Mouse (Mus musculus) lung, embryonic 14.5 days (tissue): Measurements from ENCODE around the gene Slfn5. TPM values are rescaled to one million over a fixed set of nuclear protein-coding genes. Genes with fewer than 3 reads are reported as not detected.
A peak's percentile ranks its signal among the peaks of the same experiment; 100 is the strongest.
"Not testable (repeated sequence)": the region's sequence is repeated elsewhere in the genome, so short reads cannot be mapped to it uniquely, and the experiment has no call there.

Experiments
- ATAC-seq: fragments of 200-750 bp; cut with Nextera tagmentation; 2 replicates; pipeline ENCODE4 v1.8.0; 2017; ENCODE audit warnings: mild to moderate bottlenecking, moderate TSS enrichment, moderate library complexity; ENCODE audit not compliant: insufficient read depth
- DNase-seq: peaks from one replicate; pipeline ENCODE4 v3.0.0-alpha.2; 2015
- H3K27ac ChIP-seq: fragments of 300-500 bp; sonication (generic); 2 replicates; pipeline ENCODE4 v1.5.1; 2014; ENCODE audit warnings: low read depth, mild to moderate bottlenecking, moderate library complexity
- H3K27me3 ChIP-seq: fragments of 300-500 bp; sonication (generic); 2 replicates; pipeline ENCODE4 v1.6.1; 2014; ENCODE audit warnings: low read length, control low read depth; ENCODE audit not compliant: insufficient read depth
- H3K36me3 ChIP-seq: fragments of 300-500 bp; sonication (generic); 2 replicates; pipeline ENCODE4 v1.6.1; 2014; ENCODE audit warnings: control low read depth; ENCODE audit not compliant: insufficient read depth
- H3K4me1 ChIP-seq: fragments of 300-500 bp; sonication (generic); 2 replicates; pipeline ENCODE4 v1.6.1; 2014; ENCODE audit warnings: antibody characterized with exemption, control low read depth; ENCODE audit not compliant: insufficient read depth
- H3K4me2 ChIP-seq: fragments of 300-500 bp; sonication (generic); 2 replicates; pipeline ENCODE4 v1.6.1; 2014; ENCODE audit warnings: mild to moderate bottlenecking
- H3K4me3 ChIP-seq: fragments of 300-500 bp; sonication (generic); 2 replicates; pipeline ENCODE4 v1.5.1; 2014; ENCODE audit warnings: low read depth, low read length
- H3K9ac ChIP-seq: fragments of 300-500 bp; sonication (generic); 2 replicates; pipeline ENCODE4 v1.6.1; 2014
- H3K9me3 ChIP-seq: fragments of 300-500 bp; sonication (generic); 2 replicates; pipeline ENCODE4 v1.6.1; 2016; ENCODE audit warnings: low read depth, low read length, control low read depth
- CTCF ChIP-seq: IDR thresholded peaks from 2 replicates; pipeline ENCODE4 v1.5.1; 2016; ENCODE audit warnings: antibody characterized with exemption, low read depth
- WGBS: fragments of 180-500 bp; shearing (Covaris S2); extraction: QIAGEN DNeasy Blood & Tissue Kit; methylation state at CpG from one replicate; pipeline ENCODE4 v1.1.7; 2014; 5-methylcytosine and 5-hydroxymethylcytosine counted together
- polyA plus RNA-seq: library from polyadenylated mRNA; unstranded; fragments of >200 nt; fragmentation: Nextera tagmentation; extraction: Ambion mirVana; gene quantifications from 2 replicates; pipeline ENCODE4 v1.2.1, GENCODE M21; 2014

Slfn5 gene
- polyA plus RNA-seq, 1 experiment from 2014 or later: 1.6 TPM

DNA sequence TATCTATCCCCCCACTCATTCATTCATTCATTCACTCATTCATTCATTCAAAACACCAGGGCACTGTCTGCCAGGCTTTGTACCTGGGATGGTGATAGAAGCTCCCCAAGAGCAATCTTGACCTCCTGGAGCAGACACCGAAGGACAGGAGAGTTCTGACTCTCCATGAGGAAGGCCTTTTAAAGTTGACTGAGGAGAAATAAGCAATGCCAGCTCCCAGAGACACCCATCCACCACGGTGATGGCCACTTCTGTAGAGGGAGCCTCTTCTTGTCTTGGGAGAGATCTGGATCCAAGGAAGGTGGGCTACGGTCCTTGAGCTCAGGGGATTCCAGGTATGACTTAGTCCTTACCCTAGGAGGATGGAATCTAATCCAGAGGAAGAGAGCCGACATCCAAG, 40.9 kb upstream of the Slfn5 start, which contains the start of gene Unc45b:
TSS of gene Unc45b (plus strand) at position 301 of the 400 bp plus-strand sequence.
- WGBS: 76% methylated on average over 4 of the region's 4 CpGs
- Histone ChIP-seq H3K4me3 (no peak within 1 kb of the TSS), H3K36me3 (peaks cover 16% of the 10 kb centered on the region; the same call in 1 of the 2 replicates), H3K4me1 (0 out of 2 replicates have a peak, but pooled peaks cover 4% of the 10 kb centered on the region), H3K9me3 (no peaks in the 10 kb centered on the region), H3K9ac (no peak within 1 kb of the TSS), H3K27me3 (no peaks in the 10 kb centered on the region), H3K27ac (no peak within 1 kb of the TSS), H3K4me2 (no peak within 1 kb of the TSS)
- TF ChIP-seq CTCF: no peak
- DNase-seq (no peak), ATAC-seq (no peak)

DNA sequence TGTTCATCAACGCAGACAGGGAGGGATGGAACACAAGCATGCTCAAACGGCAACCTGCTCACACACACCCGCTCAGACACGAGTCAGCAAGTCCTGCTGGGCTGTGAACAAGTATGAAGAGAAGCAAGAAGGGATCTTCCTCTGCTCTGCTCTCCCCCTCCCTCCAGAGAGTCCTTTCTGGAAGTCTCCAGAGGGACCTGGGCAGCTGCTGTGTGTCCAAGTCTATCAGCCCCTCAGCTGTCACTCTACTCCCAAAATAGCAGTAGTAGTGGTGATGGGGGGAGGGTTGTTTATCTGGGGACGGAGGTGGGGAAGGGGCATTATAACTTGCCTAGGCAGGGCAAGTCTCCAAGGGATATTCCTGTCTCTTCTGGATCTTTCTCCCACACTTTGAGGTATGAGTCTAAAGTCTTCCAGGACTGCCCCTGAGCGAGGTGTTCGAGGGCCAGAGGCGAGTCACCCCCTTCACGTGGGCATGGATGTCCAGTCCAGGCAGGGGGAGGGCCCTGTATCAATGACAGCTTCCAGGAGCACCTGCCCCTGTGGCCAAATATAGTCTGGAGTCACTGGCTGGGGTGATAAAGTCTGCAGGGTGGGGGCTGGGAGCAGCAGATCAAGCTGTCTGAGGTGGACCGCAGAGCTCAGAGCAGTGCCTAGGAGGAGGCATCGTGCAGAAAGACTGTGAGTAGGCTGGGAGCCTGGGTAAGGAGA, 40.3 kb upstream of the Slfn5 start:
- 0 out of 2 replicates have a peak, but pooled peaks cover 4% of the 10 kb centered on the region for H3K4me1 ChIP-seq
- no peaks in the 10 kb centered on the region for H3K9me3 ChIP-seq
- WGBS: 58% methylated on average over 11 of the region's 11 CpGs
- DNase-seq: no peak
- H3K36me3 ChIP-seq: peaks cover 10% of the 10 kb centered on the region; the same call in 1 of the 2 replicates
- H3K27me3 ChIP-seq: no peaks in the 10 kb centered on the region
- TF ChIP-seq CTCF: no peak
- no peak overlapping the region for H3K4me2 ChIP-seq
- ATAC-seq: no peak
- no peak overlapping the region for H3K4me3 ChIP-seq
- H3K9ac ChIP-seq: no peak overlapping the region
- H3K27ac ChIP-seq: no peak overlapping the region

DNA sequence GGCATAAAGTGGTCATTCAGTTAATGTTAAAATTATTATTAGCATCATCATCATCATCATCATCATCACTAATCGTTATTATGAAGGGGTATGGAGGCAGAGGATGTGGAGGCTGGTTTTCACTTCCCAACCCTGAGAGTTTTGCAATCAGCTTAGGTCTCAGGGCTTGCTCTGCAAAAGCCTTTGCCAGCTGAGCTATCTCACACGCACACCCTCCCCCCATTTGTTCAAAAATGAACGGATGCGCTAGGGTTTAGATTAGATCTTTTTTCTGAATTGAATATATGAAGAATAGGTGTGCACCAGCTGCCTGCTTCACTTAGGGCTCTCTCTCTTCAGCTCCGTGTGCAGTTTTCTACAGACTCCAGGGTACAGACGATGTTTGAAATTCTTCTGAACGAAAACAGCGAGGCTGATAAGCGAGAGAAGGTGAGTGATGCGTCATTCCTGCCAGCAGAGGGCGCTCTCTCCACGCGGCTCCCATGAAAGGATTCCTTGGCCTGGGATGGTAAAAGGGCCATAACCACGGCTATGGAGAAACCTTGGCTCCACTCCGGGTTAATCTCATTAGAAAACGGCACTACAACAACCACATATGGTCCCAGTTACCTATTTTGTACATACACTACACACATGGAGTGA, 36.3 kb upstream of the Slfn5 start:
- WGBS: 7% methylated on average over 16 of the region's 16 CpGs
- TF ChIP-seq CTCF: peak; percentile 98
- no peak overlapping the region for H3K9ac ChIP-seq
- H3K9me3 ChIP-seq: no peaks in the 10 kb centered on the region
- ATAC-seq (peak; percentile 71), DNase-seq (peak; percentile 91)
- no peaks in the 10 kb centered on the region for H3K36me3 ChIP-seq
- no peak overlapping the region for H3K4me3 ChIP-seq
- no peaks in the 10 kb centered on the region for H3K27me3 ChIP-seq
- H3K4me2 ChIP-seq: peak overlapping the region; percentile 54
- H3K27ac ChIP-seq: no peak overlapping the region
- no peaks in the 10 kb centered on the region for H3K4me1 ChIP-seq

DNA sequence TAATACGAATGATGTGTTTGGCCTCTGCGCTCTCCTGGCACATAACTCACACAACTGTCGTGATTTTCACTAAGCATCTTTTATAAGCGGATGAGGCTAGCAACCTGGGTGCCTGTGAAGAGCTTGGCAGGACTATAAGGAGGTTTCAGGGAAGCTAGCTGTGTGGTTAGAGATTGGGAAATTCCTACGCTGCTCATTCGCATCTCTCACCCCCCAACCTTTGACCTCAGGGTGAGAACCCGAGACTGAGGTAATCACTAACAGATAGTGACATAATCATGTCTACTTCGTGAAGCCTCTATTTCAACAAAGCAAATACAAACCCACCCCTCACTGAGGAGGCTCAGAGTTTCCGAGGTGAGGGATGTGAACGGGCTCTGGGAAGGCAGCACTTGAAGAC, 30.4 kb upstream of the Slfn5 start:
- 0 out of 2 replicates have a peak, but pooled peaks cover 3% of the 10 kb centered on the region for H3K27me3 ChIP-seq
- WGBS: 23% methylated on average over 10 of the region's 10 CpGs
- H3K4me1 ChIP-seq: no peaks in the 10 kb centered on the region
- DNase-seq (no peak), ATAC-seq (no peak)
- TF ChIP-seq CTCF: no peak
- no peak overlapping the region for H3K27ac ChIP-seq
- H3K9ac ChIP-seq: no peak overlapping the region
- no peaks in the 10 kb centered on the region for H3K36me3 ChIP-seq
- no peak overlapping the region for H3K4me2 ChIP-seq
- no peaks in the 10 kb centered on the region for H3K9me3 ChIP-seq
- no peak overlapping the region for H3K4me3 ChIP-seq

DNA sequence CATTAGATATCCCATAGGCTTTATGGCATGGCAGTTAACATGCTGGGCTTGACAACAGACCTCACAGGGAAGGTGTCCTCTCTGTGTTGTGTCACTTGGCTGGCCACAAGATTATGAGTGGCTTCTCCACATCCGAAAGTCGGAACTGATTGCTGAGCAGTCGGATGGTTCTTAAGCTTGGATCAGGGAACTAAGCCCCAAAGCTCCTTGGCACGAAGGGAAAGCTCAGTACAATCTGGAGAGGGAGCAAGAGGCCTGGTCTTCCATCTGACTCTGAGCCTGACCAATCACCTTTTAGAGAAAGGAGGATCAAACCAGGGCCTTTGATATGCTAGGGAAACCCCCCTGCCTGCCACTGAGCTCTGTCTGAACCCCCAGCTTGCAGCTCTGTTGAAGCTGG, 29.5 kb upstream of the Slfn5 start:
- peaks cover 7% of the 10 kb centered on the region; the same call in 1 of the 2 replicates for H3K27me3 ChIP-seq

DNA sequence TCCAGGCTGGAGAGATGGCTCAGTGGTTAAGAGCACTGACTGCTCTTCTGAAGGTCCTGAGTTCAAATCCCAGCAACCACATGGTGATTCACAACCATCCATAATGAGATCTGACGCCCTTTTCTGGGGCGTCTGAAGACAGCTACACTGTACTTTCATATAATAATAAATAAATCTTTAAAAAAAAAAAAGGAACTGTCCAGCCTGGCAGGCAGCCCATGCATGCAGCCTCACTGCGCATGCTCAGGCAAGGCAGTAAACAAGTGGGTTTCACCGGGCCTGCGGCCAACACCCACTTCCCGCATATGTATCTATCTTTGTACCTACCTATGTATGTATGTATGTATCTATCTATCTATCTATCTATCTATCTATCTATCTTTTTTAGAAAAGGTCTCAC, 27.2 kb upstream of the Slfn5 start:
- peaks cover 17% of the 10 kb centered on the region for H3K27me3 ChIP-seq
- H3K9me3 ChIP-seq: not testable (repeated sequence)
- 46% methylated on average over 6 of the region's 6 CpGs for WGBS

More for the DNA sequence above, 29.5 kb upstream of the Slfn5 start:
- no peak for TF ChIP-seq CTCF
- H3K36me3 ChIP-seq: no peaks in the 10 kb centered on the region
- no peak for ATAC-seq
- H3K27ac ChIP-seq: no peak overlapping the region
- no peak for DNase-seq
- no peak overlapping the region for H3K9ac ChIP-seq
- no peak overlapping the region for H3K4me2 ChIP-seq
- H3K4me1 ChIP-seq: no peaks in the 10 kb centered on the region
- H3K4me3 ChIP-seq: no peak overlapping the region
- H3K9me3 ChIP-seq: no peaks in the 10 kb centered on the region
- WGBS: 65% methylated on average over 4 of the region's 4 CpGs

DNA sequence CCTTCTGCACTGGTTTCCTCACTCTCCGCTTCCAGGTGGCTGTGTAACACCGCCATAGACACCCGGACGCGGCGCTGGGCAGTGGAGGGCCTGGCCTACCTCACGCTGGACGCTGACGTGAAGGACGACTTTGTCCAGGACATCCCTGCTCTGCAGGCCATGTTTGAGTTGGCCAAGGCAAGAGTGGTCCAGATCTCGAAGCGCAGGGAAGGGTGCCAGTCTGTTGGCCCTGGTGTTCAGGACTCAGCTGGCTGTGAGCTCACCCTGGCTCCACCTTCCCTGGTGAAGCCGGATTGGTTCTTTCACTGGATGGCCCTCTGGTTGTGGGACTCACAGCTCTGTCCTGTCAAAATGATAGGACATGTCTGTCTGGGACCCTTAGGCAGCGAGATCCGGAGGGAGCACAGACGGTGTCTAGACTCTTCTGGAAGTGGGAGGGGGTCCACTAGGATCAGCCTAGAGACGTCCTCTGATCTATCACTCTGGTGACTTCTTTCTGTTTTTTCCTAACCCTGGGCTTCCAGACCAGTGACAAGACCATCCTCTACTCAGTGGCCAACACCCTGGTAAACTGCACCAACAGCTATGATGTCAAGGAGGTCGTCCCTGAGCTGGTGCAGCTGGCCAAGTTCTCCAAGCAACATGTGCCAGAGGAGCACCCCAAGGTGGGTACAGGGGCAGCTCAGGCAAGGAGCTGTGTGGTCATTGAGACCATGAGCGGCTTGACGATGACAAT, 22.1 kb upstream of the Slfn5 start:
- H3K27ac ChIP-seq: no peak overlapping the region
- ATAC-seq: peak; percentile 14; the same call in 1 of the 2 replicates
- H3K9ac ChIP-seq: no peak overlapping the region
- H3K4me3 ChIP-seq: no peak overlapping the region
- H3K36me3 ChIP-seq: no peaks in the 10 kb centered on the region
- TF ChIP-seq CTCF: no peak
- no peaks in the 10 kb centered on the region for H3K9me3 ChIP-seq
- no peak overlapping the region for H3K4me2 ChIP-seq
- 0 out of 2 replicates have a peak, but pooled peaks cover 4% of the 10 kb centered on the region for H3K4me1 ChIP-seq
- WGBS: 29% methylated on average over 20 of the region's 20 CpGs
- no peak for DNase-seq
- peaks cover 41% of the 10 kb centered on the region for H3K27me3 ChIP-seq

More for the DNA sequence above, 27.2 kb upstream of the Slfn5 start:
- H3K4me2 ChIP-seq, H3K27ac ChIP-seq, ATAC-seq, H3K4me1 ChIP-seq, H3K9ac ChIP-seq, H3K36me3 ChIP-seq, H3K4me3 ChIP-seq: not testable (repeated sequence)
- DNase-seq: peak; percentile 12
